Mouse (Mus musculus) CH12.LX (cell line): ENCODE measurements around the gene Kcnb1.

Experiments
- CHD2 ChIP-seq: IDR thresholded peaks from 2 replicates; pipeline ENCODE4 v1.6.1; 2011; ENCODE audit warnings: low read length, improper control_type of control experiment
- CTCF ChIP-seq, 2 experiments: IDR thresholded peaks in 1 of 2; conservative IDR thresholded peaks in 1 of 2; 2 replicates each; pipeline ENCODE4 v1.5.1; 2011 to 2012; ENCODE audit warnings: low read depth in 2 of 2, low read length in 2 of 2, improper control_type of control experiment in 1 of 2, inconsistent platforms in 1 of 2, mild to moderate bottlenecking in 1 of 2, moderate library complexity in 1 of 2
- EP300 ChIP-seq: IDR thresholded peaks from 2 replicates; pipeline ENCODE4 v1.6.1; 2011; ENCODE audit warnings: low read length, improper control_type of control experiment
- ETS1 ChIP-seq: conservative IDR thresholded peaks from 2 replicates; pipeline ENCODE4 v1.6.1; 2012; ENCODE audit warnings: low read depth, mild to moderate bottlenecking, inconsistent platforms, low read length, improper control_type of control experiment, moderate library complexity
- GABPA ChIP-seq: IDR thresholded peaks from 2 replicates; pipeline ENCODE4 v1.6.1; 2012; ENCODE audit warnings: low read depth, low read length, improper control_type of control experiment, inconsistent platforms; ENCODE audit not compliant: insufficient replicate concordance
- KAT2A ChIP-seq: IDR thresholded peaks from 2 replicates; pipeline ENCODE4 v1.6.1; 2012; ENCODE audit warnings: low read length, improper control_type of control experiment, inconsistent platforms; ENCODE audit not compliant: insufficient replicate concordance
- MAZ ChIP-seq: IDR thresholded peaks from 2 replicates; pipeline ENCODE4 v1.6.1; 2012; ENCODE audit warnings: low read depth, mild to moderate bottlenecking, inconsistent platforms, low read length, improper control_type of control experiment, moderate library complexity
- NELFE ChIP-seq: IDR thresholded peaks from 2 replicates; pipeline ENCODE4 v1.6.1; 2011; ENCODE audit warnings: low read depth, low read length, improper control_type of control experiment
- NRF1 ChIP-seq: IDR thresholded peaks from 2 replicates; pipeline ENCODE4 v1.6.1; 2014; ENCODE audit warnings: low read depth, mild to moderate bottlenecking, inconsistent platforms, low read length, improper control_type of control experiment, moderate library complexity
- TBP ChIP-seq: conservative IDR thresholded peaks from 2 replicates; pipeline ENCODE4 v1.6.1; 2011; ENCODE audit warnings: low read depth, low read length, improper control_type of control experiment
- USF1 ChIP-seq: IDR thresholded peaks from 2 replicates; pipeline ENCODE4 v1.6.1; 2014; ENCODE audit warnings: low read depth, mild to moderate bottlenecking, inconsistent platforms, low read length, improper control_type of control experiment
- ZNF384 ChIP-seq: IDR thresholded peaks from 2 replicates; pipeline ENCODE4 v1.6.1; 2012; ENCODE audit warnings: low read depth, low read length, improper control_type of control experiment, inconsistent platforms

DNA sequence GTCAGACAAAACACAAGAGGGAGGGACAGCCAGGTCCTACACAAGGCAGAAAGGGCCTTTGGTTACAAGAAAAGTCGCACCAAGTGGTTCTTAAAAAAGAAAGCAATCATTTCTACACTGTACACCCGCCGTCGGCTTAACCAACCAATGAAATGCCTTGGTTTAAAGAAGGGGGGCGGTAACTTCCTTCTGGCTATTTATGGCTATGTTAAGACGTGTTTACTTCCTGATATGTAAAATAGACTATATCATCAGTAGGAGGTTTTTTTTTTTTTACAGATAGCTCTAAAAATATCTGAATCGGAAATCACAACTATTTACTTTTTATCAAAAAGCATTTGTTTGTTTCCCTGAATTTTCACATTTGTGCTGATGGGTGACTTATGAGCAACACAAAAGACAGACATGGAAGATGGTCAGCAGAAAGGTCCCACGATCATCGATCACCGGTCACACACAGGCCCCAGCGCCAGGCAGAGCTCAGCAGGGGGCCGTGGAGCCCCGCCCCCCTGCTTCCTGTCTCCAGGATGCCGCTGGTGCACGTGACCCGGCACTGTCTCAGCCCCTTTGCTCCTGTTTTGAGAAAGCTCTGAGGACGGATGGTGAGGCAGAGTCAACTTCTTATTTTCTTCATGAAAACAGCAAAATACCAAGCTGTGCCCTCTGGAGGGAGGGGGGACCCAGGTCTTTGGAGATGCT lies 88.1 kb downstream of the Kcnb1 start:
- TF ChIP-seq CTCF (conservative IDR thresholded peaks at IDR 0.05 in 1 of 2, IDR thresholded peaks at IDR 0.05 in 1 of 2; ENCODE audit: low read depth in 2 of 2, low read length in 2 of 2): no peak
- TF ChIP-seq NRF1: 0 out of 2 replicates have a peak, but pooled peaks have one; percentile 12
- TF ChIP-seq KAT2A: 0 out of 2 replicates have a peak, but pooled peaks have one; percentile 10
- peak; percentile 34; the same call in 1 of the 2 replicates for TF ChIP-seq EP300
- TF ChIP-seq USF1: peak; percentile 83
- 0 out of 2 replicates have a peak, but pooled peaks have one; percentile 46 for TF ChIP-seq NELFE
- peak; percentile 50; the same call in 1 of the 2 replicates for TF ChIP-seq TBP
- peak; percentile 92 for TF ChIP-seq ZNF384
- TF ChIP-seq ETS1: peak; percentile 35
- TF ChIP-seq GABPA: no peak
- peak; percentile 58; the same call in 1 of the 2 replicates for TF ChIP-seq MAZ
- TF ChIP-seq CHD2: peak; percentile 19; the same call in 1 of the 2 replicates
